Mouse (Mus musculus) cerebellum, postnatal 36 days (tissue): ENCODE results near the gene Gm45808.
"Not testable (repeated sequence)": the region's sequence is repeated elsewhere in the genome, so short reads cannot be mapped to it uniquely, and the experiment has no call there.

Source experiments
- DNase-seq, 2 experiments: peaks; one replicate each; pipeline ENCODE4 v3.0.0; 2021 to 2022; ENCODE audit warnings: mixed read lengths in 2 of 2

The Gm45808 gene

GRCm38 (mm10) chr7:45486761-45487415, at the start of gene Gm45808:
TSS of gene Gm45808 (minus strand) at chr7:45486811.
- no peak for DNase-seq

GRCm38 (mm10) chr7:45535676-45536075, 49.1 kb upstream of the Gm45808 start:
- no peak for DNase-seq

GRCm38 (mm10) chr7:45530643-45531042, 44.0 kb upstream of the Gm45808 start:
- DNase-seq = no peak

GRCm38 (mm10) chr7:45529461-45529860, 42.9 kb upstream of the Gm45808 start:
- no peak for DNase-seq

GRCm38 (mm10) chr7:45527169-45527568, 40.6 kb upstream of the Gm45808 start:
- DNase-seq = not testable (repeated sequence)

- peak in 1 of 2 experiments; percentile 46 for DNase-seq
Measured at GRCm38 (mm10) chr7:45526474-45527120, 40.0 kb upstream of the Gm45808 start.

- DNase-seq = peak; percentile 94 to 98
Measured at GRCm38 (mm10) chr7:45525809-45526473, 39.3 kb upstream of the Gm45808 start, which contains the start of the genes Ppp1r15a and Plekha4. TSS of gene Ppp1r15a (minus strand) at chr7:45526268. TSS of gene Plekha4 (plus strand) at chr7:45526330.

GRCm38 (mm10) chr7:45524841-45525621, 38.4 kb upstream of the Gm45808 start:
- DNase-seq = no peak

GRCm38 (mm10) chr7:45523678-45524170, 37.1 kb upstream of the Gm45808 start:
- no peak for DNase-seq

GRCm38 (mm10) chr7:45522957-45523676, 36.5 kb upstream of the Gm45808 start:
- no peak for DNase-seq

GRCm38 (mm10) chr7:45522194-45522752, 35.7 kb upstream of the Gm45808 start:
- no peak for DNase-seq

- peak; percentile 80 for DNase-seq
Measured at GRCm38 (mm10) chr7:45521728-45522184, 35.1 kb upstream of the Gm45808 start.

- no peak for DNase-seq
Measured at GRCm38 (mm10) chr7:45520605-45521004, 34.0 kb upstream of the Gm45808 start.

- DNase-seq = no peak
Measured at GRCm38 (mm10) chr7:45519345-45520120, 32.9 kb upstream of the Gm45808 start.

GRCm38 (mm10) chr7:45518618-45519017, 32.0 kb upstream of the Gm45808 start:
- no peak for DNase-seq

- DNase-seq = not testable (repeated sequence)
Measured at GRCm38 (mm10) chr7:45516846-45517245, 30.2 kb upstream of the Gm45808 start.

- DNase-seq = no peak
Measured at GRCm38 (mm10) chr7:45515436-45515835, 28.8 kb upstream of the Gm45808 start.

GRCm38 (mm10) chr7:45514411-45514810, 27.8 kb upstream of the Gm45808 start:
- no peak for DNase-seq

- peak; percentile 87 to 91 for DNase-seq
Measured at GRCm38 (mm10) chr7:45509912-45510787, 23.5 kb upstream of the Gm45808 start, which contains the start of gene Nucb1. TSS of gene Nucb1 (minus strand) at chr7:45510406.
